Mouse (Mus musculus) gastrocnemius, postnatal 4 days (tissue): ENCODE results near the gene Nol11. TPM values are rescaled to one million over a fixed set of nuclear protein-coding genes. Genes with fewer than 3 reads are reported as not detected.
"Not testable (repeated sequence)": the region's sequence is repeated elsewhere in the genome, so short reads cannot be mapped to it uniquely, and the experiment has no call there.

ENCODE experiments used
- DNase-seq, 2 experiments: peaks; one replicate each; pipeline ENCODE4 v3.0.0; 2021 to 2022; ENCODE audit warnings: low spot score in 2 of 2, mixed read lengths in 2 of 2
- total RNA-seq, 2 experiments: library from RNA; stranded (reverse); gene quantifications; 2 replicates each; pipeline ENCODE4 v1.2.3; 2021

Gene Nol11
- total RNA-seq, 2 experiments from 2014 or later = 19.2 to 21.4 TPM

- DNase-seq = peak in 1 of 2 experiments; percentile 49
These were observed 32.1 kb downstream of the Nol11 start for GRCm38 (mm10) chr11:107156977-107157642.

- DNase-seq = no peak
These were observed 33.9 kb downstream of the Nol11 start for GRCm38 (mm10) chr11:107155292-107155691.

DNA sequence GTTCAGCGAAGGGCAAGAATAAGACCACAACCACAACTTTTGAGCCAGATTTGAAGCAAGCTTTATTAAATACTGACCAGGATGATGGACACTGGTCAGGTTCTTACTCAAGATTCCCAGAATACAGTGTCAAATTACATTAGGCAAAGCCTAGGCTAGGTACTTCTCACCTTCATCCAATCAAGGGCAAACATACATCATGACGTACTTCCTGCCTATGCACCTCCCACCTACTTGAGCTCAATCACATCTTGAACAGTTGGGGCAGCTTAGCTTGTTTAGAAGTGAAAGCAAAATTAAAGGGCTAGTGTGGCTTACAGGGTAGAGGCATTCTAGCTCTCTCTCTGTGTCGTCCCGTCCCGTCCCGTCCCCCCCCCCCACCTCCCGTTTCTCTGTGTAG, 34.8 kb downstream of the Nol11 start:
- no peak for DNase-seq

DNA sequence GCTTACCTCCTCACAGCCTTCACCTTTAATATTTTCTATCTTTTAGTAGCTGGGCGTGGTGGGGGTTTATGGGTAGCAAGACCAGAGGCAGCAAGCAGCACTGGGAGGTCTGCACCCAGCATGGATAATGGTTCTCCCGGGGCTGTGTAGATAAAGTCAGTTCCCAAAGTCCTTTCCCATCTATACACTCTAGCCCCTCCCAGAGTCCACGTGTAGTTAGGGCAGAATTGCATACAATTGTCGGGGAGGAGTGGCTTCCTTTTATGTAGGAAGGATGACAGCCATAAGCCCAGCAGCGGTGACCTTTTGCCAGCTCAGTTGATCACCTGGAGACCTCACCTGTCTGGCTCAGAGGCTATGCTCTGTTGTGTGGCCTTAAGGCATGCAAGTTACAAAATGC, 35.5 kb downstream of the Nol11 start:
- DNase-seq = no peak

GRCm38 (mm10) chr11:107151809-107152208, 37.4 kb downstream of the Nol11 start:
- no peak for DNase-seq

DNA sequence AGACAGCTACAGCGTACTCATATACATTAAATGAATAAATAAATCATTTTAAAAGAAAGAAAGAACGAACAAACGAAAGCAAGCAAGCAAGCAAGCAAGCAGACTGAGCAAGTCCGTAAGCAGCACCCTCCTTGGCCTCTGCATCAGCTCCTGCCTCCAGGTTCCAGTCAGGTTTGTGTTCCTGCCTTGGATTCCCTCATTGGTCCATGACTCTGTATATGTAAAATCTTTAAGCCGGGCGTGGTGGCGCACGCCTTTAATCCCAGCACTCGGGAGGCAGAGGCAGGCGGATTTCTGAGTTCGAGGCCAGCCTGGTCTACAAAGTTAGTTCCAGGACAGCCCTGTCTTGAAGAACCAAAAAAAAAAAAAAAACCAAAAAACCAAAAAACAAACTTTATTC, 45.2 kb downstream of the Nol11 start:
- DNase-seq = not testable (repeated sequence)

- no peak for DNase-seq
These were observed 46.8 kb downstream of the Nol11 start for GRCm38 (mm10) chr11:107142382-107142781.

GRCm38 (mm10) chr11:107140756-107141155, 48.4 kb downstream of the Nol11 start:
- DNase-seq = no peak

DNA sequence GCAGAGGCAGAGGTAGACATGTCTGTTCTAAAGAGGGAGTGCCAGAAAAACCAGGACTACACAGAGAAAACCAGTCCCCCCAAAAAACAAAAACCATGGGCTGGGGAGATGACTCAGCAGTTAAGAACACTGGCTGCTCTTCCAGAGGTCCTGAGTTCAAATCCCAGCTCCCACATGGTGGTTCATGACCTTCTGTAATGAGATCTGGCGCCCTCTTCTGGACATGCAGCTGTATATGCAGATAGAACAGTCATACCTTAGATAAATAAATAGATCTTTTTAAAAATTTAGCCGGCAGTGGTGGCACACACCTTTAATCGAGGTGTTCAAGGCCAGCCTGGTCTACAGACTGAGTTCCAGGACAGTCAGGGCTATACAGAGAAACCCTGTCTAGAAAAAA, 50.5 kb downstream of the Nol11 start:
- no peak for DNase-seq

DNA sequence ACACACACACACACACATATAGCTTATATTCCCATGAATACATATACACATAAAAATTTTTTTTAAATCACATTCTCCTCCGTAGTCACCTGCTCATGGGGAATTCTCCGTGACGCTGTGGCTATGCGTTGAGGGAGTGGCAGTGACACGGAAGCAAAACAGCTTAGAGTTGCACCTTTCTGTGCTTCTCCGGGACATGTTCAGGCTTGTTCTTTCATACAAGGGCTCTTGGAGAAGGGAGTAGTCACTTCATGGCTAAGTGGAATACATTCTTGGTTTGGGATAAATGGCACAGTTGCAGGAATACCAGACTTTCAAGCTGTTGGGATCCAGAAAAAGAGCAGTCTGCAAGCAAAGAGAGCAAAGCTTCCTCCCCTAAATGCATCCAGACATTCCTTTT, 51.6 kb downstream of the Nol11 start:
- no peak for DNase-seq

GRCm38 (mm10) chr11:107136458-107136857, 52.7 kb downstream of the Nol11 start:
- DNase-seq = not testable (repeated sequence)

- no peak for DNase-seq
These were observed 53.4 kb downstream of the Nol11 start for GRCm38 (mm10) chr11:107135741-107136140.

- no peak for DNase-seq
These were observed 56.8 kb downstream of the Nol11 start for GRCm38 (mm10) chr11:107132426-107132825.

- DNase-seq = peak; percentile 89 to 91
These were observed 57.3 kb downstream of the Nol11 start, which contains the start of gene Bptf for GRCm38 (mm10) chr11:107131749-107132421. Gene Bptf, minus strand, starts transcription at chr11:107132127.

DNA sequence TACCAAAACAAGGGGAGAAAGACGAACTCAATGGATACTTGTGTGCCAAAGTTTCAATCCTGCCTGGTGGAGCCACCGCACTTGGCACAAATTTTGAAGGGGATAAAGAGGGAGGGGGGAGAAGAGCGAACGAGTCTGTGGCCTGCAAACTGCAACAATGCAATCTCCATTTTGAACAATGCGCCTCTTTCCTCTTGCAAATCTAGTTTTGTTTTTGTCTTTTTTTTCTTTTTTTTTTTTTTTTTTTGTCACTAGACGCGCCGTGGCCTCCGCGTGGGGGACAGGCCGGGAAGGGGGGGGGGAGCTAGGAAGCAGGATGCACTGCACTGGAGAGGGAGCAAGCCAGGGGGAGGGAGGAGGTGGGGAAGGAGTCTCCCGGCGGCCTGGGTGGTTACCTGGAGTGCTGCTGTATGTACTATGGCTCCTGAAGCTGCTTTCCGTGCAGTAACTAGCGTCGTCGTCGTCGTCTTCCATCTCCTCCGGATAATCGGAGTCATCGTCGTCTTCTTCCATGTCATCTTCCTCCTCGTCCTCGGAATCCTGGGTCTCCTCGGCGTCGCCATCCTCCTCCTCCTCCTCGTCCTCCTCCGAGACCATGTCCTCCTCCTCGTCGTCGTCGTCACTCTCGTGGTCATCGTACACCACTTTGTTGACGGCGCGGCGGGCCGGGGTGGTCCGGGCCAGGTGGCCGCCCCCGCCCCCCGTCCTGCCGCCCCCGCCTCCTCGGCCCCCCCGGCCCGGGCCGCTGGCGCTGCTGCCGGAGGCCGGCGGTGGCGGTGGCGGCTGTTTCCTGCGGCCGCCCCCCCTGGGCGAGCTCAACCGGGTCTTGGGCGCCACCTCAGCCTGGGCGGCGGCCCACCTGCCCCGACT, 58.1 kb downstream of the Nol11 start:
- DNase-seq = peak; percentile 44 to 68

DNA sequence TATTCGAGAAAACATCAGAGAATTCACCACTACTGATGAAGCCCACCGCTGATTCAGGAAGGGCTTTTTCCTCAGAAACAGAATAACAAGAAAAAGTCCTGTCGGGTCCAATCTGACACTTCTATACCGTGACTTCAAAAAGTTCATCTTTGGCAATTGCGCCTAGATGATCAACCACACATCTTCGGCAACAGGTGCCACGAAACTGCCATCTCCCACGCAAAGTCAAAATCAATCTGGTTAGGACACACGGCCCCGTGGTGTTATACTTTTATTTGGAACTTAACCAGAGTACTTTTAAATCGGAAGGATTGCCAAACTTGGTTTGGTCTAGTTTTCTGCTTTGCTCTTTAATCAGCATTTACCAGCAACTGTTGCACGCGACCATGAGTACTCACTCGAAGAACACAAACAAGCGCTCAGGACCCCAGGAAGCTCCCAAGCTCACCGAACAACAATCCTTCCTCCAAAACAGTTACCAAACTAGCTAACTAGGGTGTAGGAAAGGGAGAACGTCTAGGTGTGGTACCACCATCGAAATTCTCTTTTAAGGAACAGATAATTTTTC, 58.9 kb downstream of the Nol11 start:
- no peak for DNase-seq

- DNase-seq = no peak
These were observed 59.5 kb downstream of the Nol11 start for GRCm38 (mm10) chr11:107129641-107130040.

DNA sequence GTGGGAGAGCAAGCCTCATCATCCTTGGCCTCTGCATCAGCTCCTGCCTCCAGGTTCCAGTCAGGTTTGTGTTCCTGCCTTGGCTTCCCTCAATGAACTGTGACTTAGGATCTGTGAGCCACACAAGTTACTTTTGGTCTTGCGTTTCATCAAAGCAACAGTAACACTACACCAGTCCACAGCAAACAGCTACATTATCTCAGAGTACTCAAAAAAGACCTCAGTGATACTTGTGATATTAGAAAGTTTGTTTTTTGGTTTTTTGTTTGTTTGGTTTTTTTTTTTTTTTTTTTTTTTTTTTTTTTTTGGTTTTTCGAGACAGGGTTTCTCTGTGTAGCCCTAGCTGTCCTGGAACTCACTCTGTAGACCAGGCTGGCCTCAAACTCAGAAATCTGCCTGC, 62.5 kb downstream of the Nol11 start:
- DNase-seq = not testable (repeated sequence)

GRCm38 (mm10) chr11:107125011-107125410, 64.2 kb downstream of the Nol11 start:
- DNase-seq = no peak

DNA sequence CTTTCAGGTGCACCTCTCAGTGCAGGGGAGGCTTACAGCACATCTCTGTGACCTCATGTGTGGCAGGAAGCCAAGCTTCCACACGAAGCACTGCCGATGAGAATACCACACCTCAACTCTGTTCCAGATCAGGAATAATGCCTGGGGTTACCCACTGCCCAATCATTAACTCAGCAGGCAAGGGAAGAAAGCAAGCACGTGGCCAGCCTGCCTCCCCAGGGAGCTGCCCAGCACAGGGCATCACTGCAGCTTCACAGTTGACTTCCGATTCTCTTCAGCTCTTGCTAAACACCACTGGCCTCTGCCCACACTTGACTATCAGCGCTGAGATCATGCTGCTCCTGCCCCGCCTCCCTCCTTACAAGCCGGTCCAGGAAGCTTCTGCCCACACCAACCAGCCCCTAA, 64.9 kb downstream of the Nol11 start:
- peak in 1 of 2 experiments; percentile 25 for DNase-seq

DNA sequence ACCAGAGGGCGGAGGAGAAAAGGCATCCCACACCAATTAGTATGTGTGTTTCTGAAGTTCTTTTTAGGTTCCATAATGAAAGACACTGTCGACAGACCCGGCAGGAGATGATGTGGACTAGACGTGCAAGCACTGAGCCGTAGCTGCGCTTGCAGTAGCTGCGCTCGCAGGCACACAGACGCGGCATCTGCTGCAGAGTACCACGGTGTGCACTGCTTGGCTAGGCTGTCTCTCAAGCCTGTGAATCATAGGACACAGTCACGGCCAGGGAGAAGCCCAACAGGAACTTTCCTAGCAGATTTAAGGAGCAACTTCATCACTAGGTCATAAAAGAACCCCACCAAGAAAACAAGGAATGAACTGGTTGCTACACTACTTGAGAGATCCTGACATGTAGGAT, 71.4 kb downstream of the Nol11 start:
- no peak for DNase-seq
